Mouse (Mus musculus): Measurements from ENCODE around the gene Rhoh. TPM values are rescaled to one million over a fixed set of nuclear protein-coding genes. Genes with fewer than 3 reads are reported as not detected.

Gene Rhoh
- polyA plus RNA-seq (2015; fragmentation: Nextera tagmentation; extraction: Ambion mirVana) = 0.78 and 12.5 TPM in 2 replicates

DNA sequence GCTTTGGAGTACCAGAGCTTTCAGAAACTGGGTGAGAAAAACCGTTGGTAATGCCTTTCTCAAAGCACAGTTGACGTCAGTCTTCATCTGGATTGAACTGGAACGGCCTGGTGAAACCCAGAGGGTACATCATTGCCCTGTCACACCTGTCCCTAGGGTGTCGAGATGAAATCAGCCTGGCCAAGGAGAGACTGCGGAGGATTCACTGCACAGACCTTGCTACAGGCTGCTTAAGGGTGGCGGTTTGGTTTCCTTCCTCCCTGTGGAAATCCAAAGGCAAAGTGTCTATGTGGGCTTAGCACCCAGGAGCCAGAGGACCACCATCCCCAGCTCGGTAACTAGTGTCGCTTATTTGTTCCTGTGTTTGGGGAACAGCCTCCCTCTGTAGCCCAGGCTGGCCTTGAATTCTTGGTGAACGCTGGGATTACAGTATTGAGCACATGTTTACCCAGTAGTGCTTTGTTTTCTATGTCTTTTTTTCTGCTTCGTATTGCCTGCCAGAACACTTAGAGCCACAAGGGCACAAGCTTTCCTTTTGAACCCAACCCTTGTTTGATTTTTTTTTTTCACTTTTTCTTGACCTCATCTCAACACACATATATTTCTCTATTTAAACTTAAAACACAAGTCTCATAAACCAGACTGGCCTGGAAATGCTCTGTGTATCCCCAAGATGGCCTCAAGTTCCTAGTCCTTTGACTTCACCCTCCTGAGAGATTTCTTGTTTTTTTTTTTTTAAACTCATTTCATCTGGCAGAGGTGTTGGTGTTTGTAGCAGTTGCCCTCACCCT, at the start of gene Rhoh:
TSS of gene Rhoh (plus strand) at position 60 of the 791 bp plus-strand sequence.
- no peak within 1 kb of the TSS for H3K27ac ChIP-seq (replicated peaks)
- H3K9ac ChIP-seq (replicated peaks) = no peak within 1 kb of the TSS
- H3K4me2 ChIP-seq = no peak within 1 kb of the TSS
- ATAC-seq (ENCODE audit: low FRiP score) = no peak
- no peaks in the 10 kb centered on the region for H3K36me3 ChIP-seq
- H3K27me3 ChIP-seq (replicated peaks) = no peaks in the 10 kb centered on the region
- no peaks in the 10 kb centered on the region for H3K4me1 ChIP-seq
- no peaks in the 10 kb centered on the region for H3K9me3 ChIP-seq (replicated peaks)
- H3K4me3 ChIP-seq (replicated peaks) = no peak within 1 kb of the TSS
- 81% methylated on average over 10 of the region's 10 CpGs for WGBS

DNA sequence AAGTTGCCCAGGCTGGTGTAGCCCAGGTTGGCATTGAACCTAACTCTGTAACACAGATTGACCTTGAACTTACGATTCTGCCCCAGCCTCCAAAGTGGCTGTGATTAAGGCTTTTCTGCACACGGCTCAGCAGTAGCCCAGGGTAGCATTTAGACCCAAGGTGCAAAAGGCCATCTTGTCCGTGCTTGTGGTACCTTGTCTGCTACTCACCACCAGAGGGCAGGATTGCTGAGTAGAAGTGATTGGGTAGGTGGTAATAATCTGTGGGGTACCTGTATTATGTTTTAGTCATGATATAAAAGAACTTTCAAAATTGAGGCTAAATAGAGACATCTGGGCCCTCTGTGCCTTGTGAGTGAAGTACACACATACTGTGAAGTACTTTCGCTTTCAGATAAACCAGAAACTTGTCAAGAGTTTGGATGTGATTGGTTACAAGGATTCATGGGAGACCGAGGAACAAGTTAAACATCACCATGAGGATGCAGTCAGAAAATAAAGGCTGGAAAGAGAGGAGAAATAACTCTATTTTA, 37.3 kb upstream of the Rhoh start:
- Histone ChIP-seq H3K27me3 (replicated peaks) (no peaks in the 10 kb centered on the region), H3K36me3 (peaks cover 37% of the 10 kb centered on the region), H3K9me3 (replicated peaks) (no peaks in the 10 kb centered on the region), H3K27ac (replicated peaks) (no peak overlapping the region), H3K4me2 (no peak overlapping the region), H3K4me1 (no peaks in the 10 kb centered on the region), H3K9ac (replicated peaks) (no peak overlapping the region), H3K4me3 (replicated peaks) (no peak overlapping the region)
- 80% methylated on average over 5 of the region's 5 CpGs for WGBS
- ATAC-seq (ENCODE audit: low FRiP score) = peak; percentile 41; the same call in 1 of the 2 replicates

DNA sequence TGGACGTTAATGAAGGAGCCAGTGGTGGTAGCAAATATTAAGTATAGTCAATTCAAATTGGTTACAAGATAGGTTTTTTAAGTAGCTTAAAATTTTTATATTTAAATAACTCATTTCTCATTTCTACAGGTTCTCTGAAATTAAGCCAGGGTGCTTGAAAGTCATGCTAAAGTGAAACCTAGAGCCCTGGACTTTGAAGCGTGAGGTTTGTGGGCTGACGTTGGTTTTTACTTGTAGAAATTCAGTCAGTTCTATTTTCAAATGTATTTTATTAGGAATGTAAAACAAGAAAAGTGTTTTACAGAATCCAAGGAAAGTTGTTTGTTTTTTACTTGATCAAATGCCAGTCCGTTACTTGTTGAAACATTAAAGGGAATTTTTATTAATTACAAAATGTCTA, 34.5 kb upstream of the Rhoh start:
- Histone ChIP-seq H3K9me3 (replicated peaks) (no peaks in the 10 kb centered on the region), H3K4me3 (replicated peaks) (no peak overlapping the region), H3K4me2 (no peak overlapping the region), H3K27ac (replicated peaks) (no peak overlapping the region), H3K9ac (replicated peaks) (no peak overlapping the region), H3K27me3 (replicated peaks) (no peaks in the 10 kb centered on the region), H3K4me1 (no peaks in the 10 kb centered on the region), H3K36me3 (peaks cover 20% of the 10 kb centered on the region)
- 97% methylated on average over 4 of the region's 4 CpGs for WGBS
- no peak for ATAC-seq (ENCODE audit: low FRiP score)

DNA sequence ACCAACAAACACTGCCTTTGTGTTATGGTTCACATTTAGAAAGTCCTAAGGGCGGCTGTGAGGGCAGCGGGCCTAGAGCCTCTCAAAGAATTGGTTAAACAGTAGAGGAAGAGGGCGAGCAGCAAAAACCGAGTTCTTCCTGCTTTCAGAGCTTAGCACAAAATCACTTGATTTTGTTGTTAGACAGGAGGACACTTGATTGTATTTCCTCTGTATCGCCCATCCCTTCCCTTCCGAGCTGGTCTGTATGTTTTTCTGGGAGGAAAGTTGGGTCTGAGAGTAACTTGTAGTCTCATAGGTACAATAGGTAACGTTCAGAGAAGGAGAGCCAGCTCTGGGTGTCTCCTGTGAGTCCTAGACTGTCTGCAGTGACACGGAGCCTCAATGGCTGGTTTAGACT, 33.9 kb upstream of the Rhoh start:
- WGBS = 91% methylated on average over 8 of the region's 8 CpGs
- ATAC-seq (ENCODE audit: low FRiP score) = no peak
- H3K4me2 ChIP-seq = no peak overlapping the region

DNA sequence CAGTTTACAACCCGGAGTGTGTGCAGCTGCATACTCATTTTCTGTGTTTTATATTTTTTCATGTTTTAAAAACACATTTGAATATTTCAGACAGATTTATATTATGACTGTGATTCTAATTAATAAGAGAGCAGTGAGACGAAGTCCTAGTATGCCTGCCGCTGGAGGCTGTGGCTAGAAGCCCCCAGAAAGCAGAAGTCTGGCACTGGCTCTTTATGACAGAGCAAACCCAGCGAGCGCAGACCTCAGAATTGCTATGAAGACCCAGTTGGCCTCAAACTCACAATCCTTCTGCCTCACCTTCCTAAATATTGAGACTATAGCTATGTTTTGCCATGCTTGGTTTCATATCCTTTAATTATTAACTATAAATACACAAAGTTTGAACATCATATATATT, 32.8 kb upstream of the Rhoh start:
- Histone ChIP-seq H3K4me2 (no peak overlapping the region), H3K36me3 (peaks cover 8% of the 10 kb centered on the region; the same call in 1 of the 2 replicates), H3K4me1 (no peaks in the 10 kb centered on the region), H3K9me3 (replicated peaks) (no peaks in the 10 kb centered on the region), H3K9ac (replicated peaks) (no peak overlapping the region), H3K27me3 (replicated peaks) (no peaks in the 10 kb centered on the region), H3K27ac (replicated peaks) (no peak overlapping the region), H3K4me3 (replicated peaks) (no peak overlapping the region)
- no peak for ATAC-seq (ENCODE audit: low FRiP score)
- WGBS = 91% methylated on average over 5 of the region's 5 CpGs

More for the DNA sequence above, 33.9 kb upstream of the Rhoh start:
- Histone ChIP-seq H3K9me3 (replicated peaks) (no peaks in the 10 kb centered on the region), H3K4me1 (no peaks in the 10 kb centered on the region), H3K9ac (replicated peaks) (no peak overlapping the region), H3K27ac (replicated peaks) (no peak overlapping the region), H3K27me3 (replicated peaks) (no peaks in the 10 kb centered on the region), H3K4me3 (replicated peaks) (no peak overlapping the region), H3K36me3 (peaks cover 16% of the 10 kb centered on the region)

DNA sequence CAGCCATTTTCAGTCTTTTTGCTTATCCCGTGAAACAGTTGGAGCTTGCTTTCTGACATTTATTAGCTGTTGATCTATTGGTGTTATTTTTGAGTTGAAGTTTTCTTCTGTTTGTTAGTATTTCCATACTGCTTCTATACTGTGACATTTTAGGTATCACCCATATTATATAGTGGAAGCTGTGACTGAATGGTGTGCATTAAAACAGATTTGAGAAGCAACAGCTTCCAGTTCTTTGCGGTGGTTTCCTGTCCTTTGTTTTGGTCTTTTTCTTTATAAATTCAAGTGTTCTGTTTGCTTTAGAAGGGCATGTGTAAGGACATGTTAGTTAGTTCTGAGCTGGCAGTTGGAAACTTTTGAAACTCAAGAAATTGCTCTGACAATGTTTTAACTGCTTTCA, 32.0 kb upstream of the Rhoh start:
- H3K9ac ChIP-seq (replicated peaks) = no peak overlapping the region
- no peak for ATAC-seq (ENCODE audit: low FRiP score)
- H3K4me2 ChIP-seq = no peak overlapping the region
- WGBS = 80% methylated on average over 2 of the region's 2 CpGs
- H3K9me3 ChIP-seq (replicated peaks) = no peaks in the 10 kb centered on the region
- H3K27ac ChIP-seq (replicated peaks) = no peak overlapping the region
- no peak overlapping the region for H3K4me3 ChIP-seq (replicated peaks)
- H3K27me3 ChIP-seq (replicated peaks) = no peaks in the 10 kb centered on the region
- peaks cover 8% of the 10 kb centered on the region; the same call in 1 of the 2 replicates for H3K36me3 ChIP-seq
- no peaks in the 10 kb centered on the region for H3K4me1 ChIP-seq

DNA sequence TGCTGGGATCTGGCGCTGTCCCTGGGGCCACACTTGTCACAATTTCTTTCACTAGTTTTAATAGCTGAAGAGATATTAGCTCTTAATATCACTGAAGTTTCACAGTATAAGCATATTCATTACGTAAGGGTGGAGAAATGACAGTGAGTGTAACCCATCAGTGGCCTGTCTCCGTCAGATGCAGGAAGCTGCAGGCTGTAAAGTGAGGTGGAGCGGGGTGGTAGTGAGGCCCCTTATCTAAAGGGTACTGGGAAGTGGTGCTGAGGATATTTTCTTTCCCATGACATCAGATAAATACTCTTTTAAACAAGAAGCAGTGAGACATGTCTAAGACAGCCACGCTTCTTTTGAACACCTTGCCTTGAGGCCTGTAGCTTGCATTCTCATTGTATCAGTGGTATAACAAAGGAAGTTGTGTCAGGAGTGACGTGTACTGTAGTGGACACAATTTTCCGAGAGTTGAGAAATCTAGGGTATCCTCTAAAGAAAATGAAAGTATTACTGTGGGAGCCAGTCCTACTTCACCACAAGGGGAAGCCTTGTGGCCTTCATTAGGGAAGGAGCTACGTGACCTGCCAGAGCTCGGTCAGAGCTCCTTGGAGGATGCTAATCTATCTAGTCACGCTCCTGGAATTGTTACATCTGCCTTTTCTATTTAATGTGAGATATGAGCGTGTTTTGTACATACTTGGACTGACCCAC, 28.9 kb upstream of the Rhoh start:
- Histone ChIP-seq H3K4me3 (replicated peaks) (no peak overlapping the region), H3K4me2 (no peak overlapping the region), H3K27me3 (replicated peaks) (no peaks in the 10 kb centered on the region), H3K4me1 (0 out of 2 replicates have a peak, but pooled peaks cover 2% of the 10 kb centered on the region), H3K9ac (replicated peaks) (no peak overlapping the region), H3K36me3 (peaks cover 2% of the 10 kb centered on the region; the same call in 1 of the 2 replicates), H3K9me3 (replicated peaks) (no peaks in the 10 kb centered on the region), H3K27ac (replicated peaks) (no peak overlapping the region)
- WGBS = 91% methylated on average over 11 of the region's 11 CpGs
- no peak for ATAC-seq (ENCODE audit: low FRiP score)

DNA sequence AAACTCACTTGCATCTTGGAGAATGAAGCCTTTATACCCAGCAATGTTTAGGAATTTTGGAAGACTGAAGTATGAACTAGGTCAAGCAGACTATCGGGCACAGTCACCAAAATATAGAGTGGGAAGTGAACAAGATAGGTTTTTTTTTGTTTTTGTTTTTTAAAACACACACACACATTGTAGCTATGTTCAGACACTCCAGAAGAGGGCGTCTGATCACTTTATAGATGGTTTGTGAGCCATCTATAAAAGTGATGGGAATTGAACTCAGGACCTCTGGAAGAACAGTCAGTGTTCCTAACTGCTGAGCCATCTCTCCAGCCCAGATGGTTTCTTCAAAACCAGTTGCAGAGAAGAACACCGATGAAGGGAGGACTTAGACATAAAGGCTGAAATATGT, 27.9 kb upstream of the Rhoh start:
- no peak overlapping the region for H3K27ac ChIP-seq (replicated peaks)
- H3K9ac ChIP-seq (replicated peaks) = no peak overlapping the region
- no peaks in the 10 kb centered on the region for H3K27me3 ChIP-seq (replicated peaks)
- H3K9me3 ChIP-seq (replicated peaks) = no peaks in the 10 kb centered on the region
- 85% methylated on average over 3 of the region's 3 CpGs for WGBS
- H3K4me1 ChIP-seq = 0 out of 2 replicates have a peak, but pooled peaks cover 2% of the 10 kb centered on the region
- H3K4me2 ChIP-seq = no peak overlapping the region
- no peaks in the 10 kb centered on the region; the same call in 1 of the 2 replicates for H3K36me3 ChIP-seq
- no peak for ATAC-seq (ENCODE audit: low FRiP score)
- no peak overlapping the region for H3K4me3 ChIP-seq (replicated peaks)

DNA sequence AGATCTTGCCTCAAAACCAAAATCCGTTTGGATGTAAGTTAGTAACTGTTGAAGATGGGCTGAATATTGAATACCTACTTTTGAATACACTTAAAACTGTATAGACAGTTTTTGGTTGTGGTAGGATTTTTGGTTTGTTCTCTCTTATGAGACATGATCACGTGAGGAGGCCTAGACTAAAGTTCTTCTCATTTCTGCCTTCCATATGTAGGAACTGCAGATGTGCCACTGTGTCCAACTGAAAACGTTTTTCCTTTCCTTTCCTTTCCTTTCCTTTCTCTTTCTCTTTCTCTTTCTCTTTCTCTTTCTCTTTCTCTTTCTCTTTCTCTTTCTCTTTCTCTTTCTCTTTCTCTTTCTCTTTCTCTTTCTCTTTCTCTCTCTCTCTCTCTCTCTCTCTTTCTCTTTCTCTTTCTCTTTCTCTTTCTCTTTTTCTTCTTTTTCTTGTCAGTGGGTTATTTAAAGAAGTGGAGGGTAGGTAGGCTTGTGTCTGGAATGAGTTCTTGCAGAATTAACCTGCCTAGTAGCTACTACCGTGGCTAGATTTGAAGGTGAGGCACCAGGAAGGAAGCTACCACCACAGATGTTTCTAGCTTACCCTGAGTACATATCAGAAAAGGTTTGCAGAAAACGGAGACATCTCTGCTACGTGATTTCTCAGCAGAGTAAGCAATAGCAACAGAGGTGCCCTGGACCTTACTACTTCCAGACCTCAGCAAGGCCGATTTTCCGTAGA, 27.1 kb upstream of the Rhoh start:
- Histone ChIP-seq H3K4me2 (no peak overlapping the region), H3K4me3 (replicated peaks) (no peak overlapping the region), H3K9me3 (replicated peaks) (no peaks in the 10 kb centered on the region), H3K4me1 (0 out of 2 replicates have a peak, but pooled peaks cover 2% of the 10 kb centered on the region), H3K27me3 (replicated peaks) (no peaks in the 10 kb centered on the region), H3K27ac (replicated peaks) (no peak overlapping the region), H3K36me3 (no peaks in the 10 kb centered on the region; the same call in 1 of the 2 replicates), H3K9ac (replicated peaks) (no peak overlapping the region)
- 94% methylated on average over 8 of the region's 8 CpGs for WGBS
- ATAC-seq (ENCODE audit: low FRiP score) = no peak

DNA sequence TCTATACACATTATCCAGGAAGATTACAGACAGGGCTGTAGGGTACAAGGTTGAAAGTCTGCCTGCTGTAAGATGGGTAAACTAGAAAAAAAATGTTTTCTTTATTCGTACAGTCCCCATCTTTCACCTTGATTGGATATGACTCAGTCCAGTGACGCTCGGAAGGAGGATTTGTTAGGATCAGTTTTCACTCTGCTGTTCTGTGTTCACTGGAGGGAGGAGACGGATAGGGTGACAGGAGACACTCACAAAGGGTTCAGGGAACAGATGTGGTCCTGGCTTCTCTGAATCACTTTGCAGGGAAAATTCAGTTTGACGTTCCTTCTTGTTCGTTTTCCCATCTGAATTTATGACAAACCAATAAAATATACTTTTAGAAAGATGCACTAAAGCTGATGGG, 23.0 kb upstream of the Rhoh start:
- Histone ChIP-seq H3K27me3 (replicated peaks) (no peaks in the 10 kb centered on the region), H3K9me3 (replicated peaks) (no peaks in the 10 kb centered on the region), H3K4me1 (0 out of 2 replicates have a peak, but pooled peaks cover 2% of the 10 kb centered on the region), H3K36me3 (no peaks in the 10 kb centered on the region; the same call in 1 of the 2 replicates), H3K9ac (replicated peaks) (no peak overlapping the region), H3K27ac (replicated peaks) (no peak overlapping the region), H3K4me3 (replicated peaks) (no peak overlapping the region), H3K4me2 (no peak overlapping the region)
- no peak for ATAC-seq (ENCODE audit: low FRiP score)
- 84% methylated on average over 6 of the region's 6 CpGs for WGBS

DNA sequence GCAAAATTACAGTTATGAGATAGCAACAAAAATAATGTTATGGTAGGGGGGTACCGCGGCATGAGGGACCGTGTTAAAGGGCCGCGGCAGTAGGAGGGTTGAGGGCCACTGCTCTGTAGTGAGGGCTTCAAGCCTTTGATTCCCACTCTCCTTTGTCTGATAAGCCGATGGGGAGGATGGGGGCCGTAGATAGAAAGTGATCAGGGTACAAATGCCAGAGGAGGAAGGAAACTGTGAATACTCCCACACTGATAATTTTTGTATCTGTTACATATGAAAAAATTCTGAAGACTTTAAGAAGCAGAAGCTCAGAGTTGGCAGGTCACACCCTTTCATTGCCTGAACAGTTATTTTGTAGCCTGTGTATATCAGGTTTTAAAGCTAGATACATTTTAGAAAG, 18.1 kb upstream of the Rhoh start:
- no peak for ATAC-seq (ENCODE audit: low FRiP score)
- Histone ChIP-seq H3K9ac (replicated peaks) (no peak overlapping the region), H3K27me3 (replicated peaks) (no peaks in the 10 kb centered on the region), H3K4me3 (replicated peaks) (no peak overlapping the region), H3K9me3 (replicated peaks) (no peaks in the 10 kb centered on the region), H3K36me3 (no peaks in the 10 kb centered on the region), H3K27ac (replicated peaks) (no peak overlapping the region), H3K4me1 (no peaks in the 10 kb centered on the region), H3K4me2 (no peak overlapping the region)
- WGBS = 97% methylated on average over 7 of the region's 7 CpGs
